Mouse (Mus musculus): ENCODE results near the gene Nfe2l2.

Nfe2l2 gene

DNA sequence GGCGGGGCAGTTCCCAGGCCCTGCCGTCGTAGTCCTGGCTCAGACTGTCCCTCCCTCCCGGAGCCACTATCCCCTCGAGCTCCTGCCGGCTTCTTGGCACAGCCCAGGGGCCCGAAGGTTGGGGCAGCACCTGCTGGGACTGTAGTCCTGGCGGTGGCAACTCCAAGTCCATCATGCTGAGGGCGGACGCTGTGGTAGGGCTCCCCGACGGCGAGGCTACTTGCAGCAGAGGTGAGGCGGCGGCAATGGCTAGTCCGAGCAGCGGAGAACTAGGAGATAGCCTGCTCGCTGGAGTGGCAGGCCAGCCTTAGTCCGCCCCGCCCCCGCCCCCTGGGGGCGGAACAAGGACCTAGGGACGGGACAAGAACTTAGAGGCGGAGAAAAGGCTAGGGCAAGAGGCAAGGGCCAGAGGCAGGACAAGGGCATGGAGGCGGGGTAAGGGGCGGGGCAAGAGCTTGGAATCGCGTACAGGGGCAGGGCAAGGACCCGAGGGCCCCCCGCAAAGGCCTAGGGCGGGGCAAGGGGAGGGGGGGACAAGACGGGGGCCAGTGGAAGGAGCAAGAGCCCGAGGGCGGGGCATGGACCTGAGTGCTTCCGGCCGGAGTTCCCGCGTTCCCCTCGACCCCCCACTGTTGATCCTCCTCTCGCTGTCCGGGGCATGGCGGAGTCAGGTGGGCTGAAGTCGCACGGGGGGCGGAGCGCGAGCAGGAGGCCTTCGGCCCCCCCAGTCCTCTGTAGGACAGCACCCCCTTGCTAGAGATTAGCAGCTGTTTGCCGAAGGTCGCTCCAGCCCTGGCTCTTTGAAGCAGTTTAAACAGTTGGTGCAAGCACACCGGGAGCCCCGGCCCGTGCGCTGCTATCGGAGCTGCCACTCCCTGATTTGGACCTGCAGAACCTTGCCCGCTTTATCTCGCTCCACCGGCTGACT, at the start of gene Nfe2l2:
Gene Nfe2l2, minus strand, starts transcription at position 408 of the 928 bp plus-strand sequence.
- peak; percentile 88 for DNase-seq (ENCODE audit: low spot score)

DNA sequence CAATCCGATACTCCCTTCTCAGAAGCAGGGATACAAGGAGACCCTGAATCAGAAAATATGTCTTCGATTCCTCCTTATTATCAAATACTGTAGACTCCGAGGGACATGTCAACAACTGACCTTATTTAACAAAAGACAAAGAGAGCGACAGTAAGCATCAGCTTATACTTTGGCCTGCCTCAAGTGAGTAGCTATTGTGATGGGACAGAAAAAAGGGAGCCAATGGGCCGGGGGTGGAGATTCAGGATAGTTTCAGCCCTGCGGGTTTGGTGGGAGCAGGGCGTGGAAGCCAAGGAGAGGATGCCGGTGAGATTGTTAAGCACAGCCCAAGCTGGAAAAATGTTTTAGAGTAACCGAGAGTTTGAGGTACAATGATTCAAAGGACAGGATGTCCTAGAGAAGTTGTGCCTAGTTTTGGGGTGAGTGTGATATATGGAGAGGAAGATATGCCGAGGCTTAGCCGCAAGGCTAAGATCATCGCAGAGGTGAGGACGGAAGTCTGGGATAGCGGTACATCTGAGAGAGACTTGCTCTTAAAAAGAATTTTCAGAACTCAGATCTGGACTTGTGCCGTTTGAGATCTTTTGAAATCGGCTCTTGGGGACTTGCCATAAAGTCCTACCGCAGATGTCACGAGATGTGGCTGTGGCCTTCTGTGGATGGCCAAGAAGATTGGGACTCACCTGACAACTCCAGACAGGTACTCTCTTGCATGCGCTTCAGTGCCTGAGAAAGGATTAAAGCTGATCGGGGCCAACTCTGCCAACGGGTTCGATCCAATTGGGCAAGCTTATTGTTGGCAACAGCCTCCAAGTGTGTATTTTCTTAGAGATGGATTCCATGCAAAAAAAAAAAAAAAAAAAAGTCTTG, 48.1 kb upstream of the Nfe2l2 start:
- no peak for DNase-seq (ENCODE audit: low spot score)

DNA sequence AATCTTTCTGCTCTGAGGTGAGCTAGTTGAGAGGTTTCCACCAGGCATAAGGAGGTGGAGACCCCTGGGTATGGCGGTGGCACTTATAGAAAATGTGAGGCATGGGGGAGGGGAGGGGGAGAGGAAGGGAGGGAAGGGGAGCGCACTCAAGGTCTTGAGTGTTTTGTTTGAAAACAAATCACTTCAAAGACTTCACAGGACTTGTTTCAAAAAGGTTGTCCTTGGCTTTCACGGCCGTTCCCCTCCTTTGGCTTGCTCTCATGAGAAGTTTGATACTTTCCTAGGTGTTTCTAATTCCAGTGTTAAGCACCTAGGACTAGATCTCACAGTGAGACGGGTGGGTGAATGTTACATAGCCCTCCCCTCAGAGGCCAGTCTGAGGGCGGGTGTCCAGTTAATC, 47.5 kb upstream of the Nfe2l2 start:
- DNase-seq (ENCODE audit: low spot score) = no peak

DNA sequence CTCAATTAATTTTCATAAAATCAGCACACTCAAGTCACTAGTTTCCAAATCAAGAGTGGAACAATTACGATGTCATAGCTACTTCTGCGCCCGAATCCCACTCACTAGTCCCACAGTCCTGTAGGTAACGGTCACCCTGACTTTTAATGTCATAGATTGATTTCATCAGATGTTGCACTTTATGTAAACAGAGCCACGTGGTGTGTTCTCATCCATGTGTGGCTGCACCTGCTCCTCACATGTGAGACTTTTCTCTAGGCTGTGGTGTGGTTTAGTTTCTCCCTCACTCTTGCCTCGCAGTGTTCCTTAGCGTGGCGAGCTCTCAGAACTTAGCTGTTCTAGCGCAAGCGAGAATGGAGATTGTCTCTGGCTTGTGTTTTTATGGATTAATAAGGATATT, 46.4 kb upstream of the Nfe2l2 start:
- no peak for DNase-seq (ENCODE audit: low spot score)

DNA sequence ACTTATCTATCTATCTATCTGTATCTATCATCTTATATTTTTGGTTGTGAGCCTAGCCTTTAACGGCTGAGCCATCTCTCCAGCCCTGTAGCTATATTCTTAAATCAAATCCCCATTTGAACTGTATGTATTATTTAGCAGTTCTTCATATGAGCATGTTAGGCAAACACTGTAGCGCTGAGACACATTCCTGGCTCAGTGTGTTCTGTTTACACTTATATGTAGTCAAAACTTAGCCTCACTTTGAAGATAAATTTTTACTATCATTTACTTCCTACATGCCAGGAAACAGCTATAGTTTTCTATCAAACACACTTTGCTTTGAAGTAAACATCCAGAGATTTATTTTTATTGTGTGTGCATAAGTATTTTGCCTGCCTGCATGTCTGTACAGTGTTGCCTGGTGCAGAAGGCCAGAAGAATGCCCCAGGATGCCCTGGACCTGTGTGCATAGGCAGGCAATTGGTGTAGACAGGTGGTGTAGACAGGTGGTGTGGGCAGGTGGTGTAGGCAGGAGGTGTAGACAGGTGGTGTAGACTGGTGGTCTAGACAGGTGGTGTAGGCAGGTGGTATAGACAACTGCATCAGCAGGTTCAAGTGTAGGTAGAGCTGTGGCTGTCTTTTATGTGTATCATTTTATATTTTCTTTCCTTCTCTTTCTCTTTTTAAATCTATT, 45.7 kb upstream of the Nfe2l2 start:
- DNase-seq (ENCODE audit: low spot score) = no peak

DNA sequence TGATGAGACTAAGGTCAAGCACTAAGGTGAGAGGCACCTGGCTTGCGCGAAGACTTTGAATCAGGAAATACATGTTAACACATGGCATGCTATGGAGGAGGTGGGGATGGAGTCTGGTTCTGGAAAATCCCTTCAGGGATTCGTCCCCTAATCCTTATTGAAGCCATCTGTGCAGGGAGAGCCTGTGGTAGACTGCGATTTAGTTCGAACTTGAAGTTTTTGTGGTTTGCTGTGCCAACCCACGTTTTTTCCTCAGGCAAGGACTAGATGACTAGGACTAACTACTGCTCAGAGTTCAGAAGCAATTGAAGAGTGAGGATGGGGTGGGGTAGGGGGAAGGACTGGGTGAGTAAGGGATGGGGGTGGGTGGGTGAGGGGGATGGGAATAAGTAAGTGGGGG, 44.4 kb upstream of the Nfe2l2 start:
- no peak for DNase-seq (ENCODE audit: low spot score)

DNA sequence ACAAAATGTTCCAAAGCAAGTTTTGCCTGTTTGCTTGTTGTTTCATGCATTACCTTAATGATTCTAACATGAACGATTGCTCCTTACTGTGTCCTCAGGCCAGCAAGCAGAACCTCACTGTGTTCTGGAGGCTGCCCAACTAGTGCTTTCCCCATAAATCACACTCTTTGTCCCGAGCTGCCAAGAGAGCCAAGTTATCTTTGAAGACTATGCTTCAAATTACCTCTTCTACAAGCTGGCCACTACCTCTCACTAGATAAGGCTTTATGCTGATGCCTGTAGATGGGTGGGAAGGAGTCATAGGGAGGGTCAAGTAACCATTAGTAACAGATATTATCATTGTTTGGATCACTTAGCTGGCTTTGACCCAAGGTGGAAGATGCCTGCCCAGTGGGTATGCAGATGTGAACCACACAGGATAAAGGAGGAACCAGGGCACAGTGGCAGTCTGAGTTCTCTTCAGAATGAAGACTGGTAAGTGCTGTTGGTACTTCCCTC, 32.6 kb upstream of the Nfe2l2 start:
- no peak for DNase-seq (ENCODE audit: low spot score)

DNA sequence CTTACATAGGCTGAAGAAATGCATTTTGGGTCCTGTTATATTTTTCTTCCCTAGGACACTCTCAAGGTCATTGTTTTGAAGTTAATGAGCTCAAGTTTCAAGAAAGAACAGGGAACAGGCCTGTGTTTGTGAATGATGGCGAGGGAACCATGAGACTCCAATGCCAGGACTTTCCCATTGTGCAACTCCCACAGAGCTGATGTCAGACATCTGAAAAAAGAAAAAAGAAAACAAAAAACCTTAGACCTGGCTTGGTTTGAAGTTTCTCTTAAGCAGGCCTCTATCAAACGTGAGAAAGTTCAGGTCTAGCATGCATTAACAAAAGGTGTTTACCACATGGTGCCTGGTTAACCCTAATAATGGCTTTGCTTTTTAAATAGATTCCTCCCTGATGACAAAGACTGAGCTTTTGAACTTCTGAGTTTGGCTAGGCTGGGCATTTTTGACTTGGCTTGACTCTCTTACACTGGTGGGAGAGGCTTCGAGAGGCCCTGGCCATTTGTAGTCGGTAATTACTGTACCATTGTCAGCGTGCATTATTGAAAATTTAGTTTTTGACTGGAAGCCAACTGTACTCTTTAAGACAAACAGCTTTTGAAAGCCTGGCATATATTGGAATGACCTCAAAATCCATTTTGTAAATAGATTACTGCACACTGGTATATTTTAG, 29.9 kb upstream of the Nfe2l2 start:
- no peak for DNase-seq (ENCODE audit: low spot score)

DNA sequence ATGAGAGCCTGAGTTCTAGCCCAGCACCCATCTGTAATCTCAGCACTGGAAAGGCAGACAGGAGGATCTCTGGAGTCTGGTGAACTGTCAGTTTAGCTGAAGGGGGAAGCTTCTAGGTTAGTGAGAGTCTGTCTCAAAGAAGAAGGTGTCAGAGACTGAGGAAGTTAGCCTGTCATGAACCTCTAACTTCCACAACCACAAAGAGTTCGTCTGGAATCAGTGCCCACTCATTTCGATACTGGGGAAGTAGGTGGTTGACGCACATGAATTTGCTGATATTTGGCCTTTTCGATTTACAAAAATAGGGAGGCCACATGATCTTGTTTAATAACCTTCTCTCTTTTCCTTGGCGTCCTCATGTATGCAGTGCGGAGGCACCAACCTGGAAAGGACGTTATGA, 28.7 kb upstream of the Nfe2l2 start:
- DNase-seq (ENCODE audit: low spot score) = no peak

DNA sequence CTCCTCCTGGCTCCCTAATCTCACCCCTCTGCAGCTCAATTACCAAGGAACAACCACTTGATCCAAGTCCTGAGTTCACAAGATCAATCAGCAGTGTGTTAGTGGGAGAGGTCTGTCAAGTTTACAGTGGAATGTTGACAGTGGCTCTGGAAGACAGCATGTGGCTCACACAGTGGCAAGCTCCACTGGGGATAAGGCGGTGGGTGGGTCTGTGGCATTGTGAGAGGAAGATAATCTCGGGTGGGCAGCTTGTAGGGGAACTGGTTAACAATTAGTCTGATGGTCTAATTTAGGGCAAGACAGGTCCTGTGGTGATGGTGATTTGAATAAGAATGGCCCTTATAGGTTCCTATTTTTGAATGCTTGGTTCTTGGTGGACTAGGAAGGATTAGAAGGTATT, 27.5 kb upstream of the Nfe2l2 start:
- DNase-seq (ENCODE audit: low spot score) = no peak

DNA sequence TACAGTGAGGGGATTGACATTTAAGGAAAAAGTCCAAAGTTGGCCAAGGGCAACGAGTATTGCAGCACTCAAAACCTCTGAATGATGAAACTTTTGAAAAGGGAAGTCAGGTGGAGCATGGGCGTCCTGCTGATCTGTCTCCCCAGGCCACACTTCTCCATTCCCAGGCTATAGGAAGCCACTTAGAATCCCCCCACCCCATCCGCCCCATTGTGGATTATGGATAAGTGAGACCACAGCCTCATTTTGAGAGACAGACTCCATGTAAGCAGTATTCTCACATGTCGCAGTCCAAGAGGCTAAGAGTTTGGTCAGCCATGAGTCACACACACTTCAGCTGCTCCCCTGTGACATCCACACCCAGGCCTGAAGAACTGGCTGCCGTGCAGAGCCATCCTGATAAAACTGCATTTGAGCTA, 26.8 kb upstream of the Nfe2l2 start:
- no peak for DNase-seq (ENCODE audit: low spot score)

DNA sequence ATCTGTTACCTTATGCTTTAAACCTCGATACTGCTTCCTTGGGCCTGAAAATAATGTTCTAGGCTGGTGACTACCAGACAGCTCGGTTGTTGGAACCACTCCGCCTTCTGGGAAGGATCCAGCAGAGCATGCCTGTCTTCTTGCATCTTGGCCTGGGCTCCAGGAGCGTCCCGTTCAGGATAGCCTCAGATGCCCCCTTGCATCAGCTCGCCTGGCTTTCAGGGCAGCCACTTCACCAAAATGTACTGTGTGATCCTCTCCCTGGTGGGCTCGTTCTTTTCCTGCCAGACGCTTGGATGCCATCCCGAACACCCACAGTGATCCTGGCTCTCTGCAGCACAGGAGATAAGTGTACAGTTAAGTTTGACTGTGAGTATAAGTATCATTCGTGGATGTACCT, 25.6 kb upstream of the Nfe2l2 start:
- no peak for DNase-seq (ENCODE audit: low spot score)

DNA sequence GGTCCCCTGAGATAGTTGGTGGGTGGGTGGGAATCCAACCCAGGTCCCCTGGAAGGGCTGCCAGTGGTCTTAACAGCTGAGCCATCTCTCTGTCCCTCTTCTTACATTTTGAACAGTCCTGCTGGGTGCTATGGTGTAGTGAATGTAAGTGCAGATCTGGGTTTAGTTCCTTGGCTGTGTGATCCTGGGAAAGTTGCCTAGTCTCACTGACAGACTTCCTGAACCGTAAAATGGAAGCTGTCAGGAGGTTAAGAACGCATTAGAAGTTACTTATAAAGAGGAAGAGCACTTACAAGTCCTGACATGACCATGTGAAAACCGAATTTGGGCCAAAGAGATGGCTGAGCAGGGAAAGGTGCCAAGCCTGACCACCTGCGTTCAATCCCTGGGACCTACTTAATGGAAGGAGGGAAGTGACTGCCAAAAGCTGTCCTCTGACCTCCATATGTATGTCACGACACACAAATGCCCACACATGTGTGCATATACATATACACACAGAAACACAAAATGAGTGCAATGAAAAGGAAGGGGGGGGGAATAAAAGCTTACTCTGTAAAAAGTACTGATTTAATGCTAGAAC, 20.5 kb upstream of the Nfe2l2 start:
- no peak for DNase-seq (ENCODE audit: low spot score)

DNA sequence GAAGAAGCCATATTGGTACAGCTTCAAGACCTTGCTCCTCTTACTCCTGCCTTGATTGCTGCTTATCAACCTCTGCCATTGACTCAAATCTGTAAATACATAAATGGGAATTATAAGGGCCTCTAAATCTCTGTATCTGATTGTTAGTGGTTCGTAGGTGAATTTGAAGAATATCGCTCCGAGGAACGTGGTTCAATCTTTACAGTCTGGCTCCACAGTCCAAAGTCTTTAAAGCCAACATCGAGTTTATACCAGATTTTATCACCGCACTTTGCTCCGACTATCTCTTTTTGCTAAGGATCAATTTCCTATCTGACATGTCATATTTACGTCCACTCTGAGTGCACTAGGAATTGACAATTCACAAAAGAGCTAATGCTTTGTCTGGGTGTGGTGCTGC, 19.0 kb upstream of the Nfe2l2 start:
- no peak for DNase-seq (ENCODE audit: low spot score)

DNA sequence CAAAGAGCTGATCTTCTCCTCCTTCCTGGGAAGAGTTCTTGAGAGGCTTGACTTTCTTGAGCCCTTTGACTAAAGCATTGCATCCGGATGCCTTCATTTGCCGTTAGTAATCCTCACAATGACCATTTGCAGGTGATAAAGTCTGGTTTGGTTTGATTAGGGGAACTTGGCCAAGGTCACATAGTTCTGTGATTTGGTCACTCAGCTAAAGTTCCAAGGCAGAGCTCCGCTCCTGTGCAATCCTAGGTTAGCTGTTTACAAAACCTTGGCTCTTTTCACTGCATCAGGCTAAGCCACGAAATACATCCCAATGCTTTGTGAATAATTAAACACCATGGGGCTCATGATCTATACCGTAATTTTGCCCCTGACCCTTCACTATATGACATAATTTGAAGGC, 18.5 kb upstream of the Nfe2l2 start:
- no peak for DNase-seq (ENCODE audit: low spot score)

DNA sequence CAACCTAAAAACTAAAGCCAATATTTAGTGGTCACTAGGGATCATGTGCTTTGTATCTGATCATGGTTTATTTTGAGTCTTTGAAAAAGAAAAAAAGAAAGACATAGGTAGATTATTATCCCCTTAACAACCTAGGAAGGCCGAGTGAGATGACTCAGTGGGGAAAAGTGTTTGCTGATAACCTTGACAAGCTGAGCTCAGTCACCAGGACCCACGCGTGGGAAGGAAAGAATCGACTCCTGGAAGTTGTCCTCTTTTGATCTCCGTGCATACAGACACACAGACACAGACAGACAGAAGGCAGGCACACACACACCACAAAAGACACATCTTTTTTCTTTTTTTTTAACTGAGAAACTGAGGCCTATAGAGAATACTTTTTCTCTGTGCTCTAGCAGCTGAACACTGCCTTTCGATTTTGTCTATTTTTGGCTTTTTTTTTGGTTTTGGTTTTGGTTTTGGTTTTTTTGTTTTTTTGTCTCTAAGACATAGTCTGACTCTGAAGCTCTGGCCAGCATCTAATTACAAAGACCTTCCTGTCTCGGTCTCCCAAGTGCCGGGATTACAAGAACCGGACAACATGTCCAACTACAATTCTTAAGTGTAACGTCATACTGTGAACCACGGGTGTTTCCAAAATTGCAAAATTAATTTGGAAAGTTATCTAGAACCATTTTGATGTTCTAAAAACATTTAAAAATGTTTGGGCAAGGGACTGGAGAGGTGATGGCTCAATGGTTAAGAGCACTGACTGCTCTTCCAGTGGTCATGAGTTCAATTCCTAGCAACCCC, 16.0 kb upstream of the Nfe2l2 start:
- DNase-seq (ENCODE audit: low spot score) = no peak

DNA sequence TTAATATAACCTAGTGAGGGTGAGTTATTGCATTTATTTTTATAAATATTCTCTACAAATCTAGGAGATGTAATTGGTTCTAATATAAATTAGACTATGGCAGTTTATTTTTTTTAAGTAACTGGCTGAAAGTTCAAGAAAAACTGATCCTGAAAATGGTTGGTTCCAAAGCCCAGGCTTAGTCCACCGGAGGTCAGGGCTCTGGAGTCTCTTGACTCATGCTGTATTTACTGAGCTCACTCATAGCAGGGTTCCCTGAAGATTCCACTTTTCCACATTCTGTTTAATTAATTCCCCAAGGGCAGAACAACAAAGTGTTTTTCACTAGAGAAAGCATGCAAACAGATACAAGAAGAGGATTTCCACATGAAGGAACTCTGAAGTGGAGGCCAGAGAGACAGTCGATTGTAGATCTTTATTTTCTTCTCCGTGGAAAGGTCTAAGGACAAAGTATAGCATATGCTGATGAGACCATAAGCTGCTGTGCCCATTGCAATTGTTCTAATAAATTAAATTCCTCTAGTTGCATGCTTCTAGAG, 15.0 kb upstream of the Nfe2l2 start:
- no peak for DNase-seq (ENCODE audit: low spot score)

DNA sequence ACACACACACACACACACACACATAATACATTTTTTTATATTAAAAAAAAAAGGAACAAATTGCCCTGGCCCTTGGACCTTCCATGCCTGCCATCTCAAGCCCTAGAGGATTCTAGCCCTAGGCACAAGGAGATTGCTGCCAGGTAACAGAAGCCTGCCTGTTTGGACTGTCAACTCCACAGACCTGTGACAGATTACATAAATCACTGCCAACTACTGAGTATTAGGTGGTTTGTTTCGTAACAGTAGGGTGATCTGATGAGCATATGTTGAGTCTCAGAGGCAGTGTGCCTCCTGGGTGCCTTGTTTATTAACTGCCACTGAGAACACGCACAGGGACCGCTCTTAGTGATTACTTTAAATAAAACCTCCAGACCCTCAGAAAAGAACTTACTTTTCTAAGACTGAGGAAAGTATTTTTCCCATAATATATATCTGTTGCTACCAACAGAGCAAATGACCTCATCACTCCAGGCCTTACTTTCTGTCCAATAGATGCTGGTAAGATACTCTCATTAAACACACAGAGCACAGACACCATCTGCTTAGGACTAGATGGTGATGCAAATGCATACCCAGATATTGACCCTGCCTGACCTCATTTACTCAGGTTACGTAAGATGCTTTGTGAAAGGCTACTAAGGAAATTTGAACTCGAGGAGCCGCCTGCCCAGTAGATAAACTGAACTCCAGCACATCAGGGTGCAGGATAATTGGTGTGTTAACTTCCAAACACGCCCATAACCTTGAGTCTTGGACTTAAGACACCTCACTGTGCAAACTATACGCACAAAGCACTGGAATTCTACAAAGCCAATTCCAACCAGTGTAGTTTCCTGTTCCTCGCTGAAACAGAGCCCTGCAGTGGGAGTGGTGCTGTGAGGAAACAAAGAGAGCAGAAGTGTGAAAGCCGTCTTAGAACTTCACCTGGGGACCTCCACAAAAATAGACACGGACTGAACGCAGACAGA, 11.9 kb upstream of the Nfe2l2 start:
- no peak for DNase-seq (ENCODE audit: low spot score)

DNA sequence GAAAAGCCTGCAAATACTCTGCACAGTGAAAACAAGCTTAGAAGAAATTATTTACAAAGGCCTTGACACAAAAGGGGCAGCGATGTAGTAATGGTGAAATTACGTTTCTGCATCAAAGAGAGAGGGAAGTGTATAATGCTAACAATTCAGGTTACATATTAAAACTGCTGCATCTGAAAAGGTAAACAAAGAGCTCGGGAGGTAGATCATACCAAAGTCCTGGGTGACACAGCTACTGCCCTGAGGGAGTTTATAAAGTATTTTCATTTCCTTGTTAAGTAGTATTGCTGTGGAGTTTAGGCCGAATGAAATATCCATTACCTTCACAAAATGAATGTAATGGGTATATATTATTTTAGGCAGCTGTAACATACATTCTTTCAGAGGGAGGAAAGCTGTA, 10.3 kb upstream of the Nfe2l2 start:
- no peak for DNase-seq (ENCODE audit: low spot score)
